Mouse (Mus musculus): ENCODE results near the gene Rps6kl1. TPM values are rescaled to one million over a fixed set of nuclear protein-coding genes. Genes with fewer than 3 reads are reported as not detected.

Gene Rps6kl1
- total and polyA plus RNA-seq, 2 experiments from 2014 or later, result 0.11 to 1.1 TPM

DNA sequence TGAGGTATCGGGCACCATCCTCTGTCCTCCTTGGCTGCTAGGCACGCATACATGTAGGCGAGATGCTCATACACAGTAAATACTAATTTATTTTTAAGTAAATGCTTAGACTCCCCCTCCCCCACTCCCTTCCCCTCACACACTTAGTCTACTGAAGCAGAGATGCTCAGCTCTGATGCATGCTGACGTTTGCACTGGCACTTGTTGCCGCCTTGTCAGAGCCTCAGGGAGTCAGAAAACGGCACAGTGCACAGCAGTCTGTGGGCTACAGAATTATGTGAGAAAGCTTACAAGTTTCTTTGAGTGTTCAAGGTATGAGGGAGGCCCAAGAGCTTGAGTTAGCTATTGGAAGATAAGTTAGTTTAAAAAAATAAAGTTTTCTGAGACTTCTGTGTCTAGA is 19.7 kb downstream of the Rps6kl1 start:
- no peak overlapping the region for H3K4me2 ChIP-seq (ENCODE audit: low read depth, low read length)
- H3K9ac ChIP-seq (replicated peaks; ENCODE audit: low read depth, low read length), result no peak overlapping the region
- peaks cover 5% of the 10 kb centered on the region; the same call in 1 of the 2 replicates for H3K4me1 ChIP-seq (ENCODE audit: control insufficient read depth, insufficient read depth)
- no peak overlapping the region for H3K27ac ChIP-seq (ENCODE audit: low read depth)
- H3K27me3 ChIP-seq (ENCODE audit: control insufficient read depth, insufficient read depth, low read length), result no peaks in the 10 kb centered on the region
- H3K4me3 ChIP-seq (ENCODE audit: low read depth, low read length), result no peak overlapping the region
- TF ChIP-seq EP300 (IDR thresholded peaks at IDR 0.05; ENCODE audit: low read depth), result no peak
- 85% methylated on average over 6 of the region's 6 CpGs for WGBS
- no peak for ATAC-seq (ENCODE audit: insufficient read depth, low read depth)
- H3K9me3 ChIP-seq (replicated peaks; ENCODE audit: control insufficient read depth, low read length), result no peaks in the 10 kb centered on the region
- no peak for DNase-seq (ENCODE audit: low spot score)
- H3K36me3 ChIP-seq (replicated peaks; ENCODE audit: control insufficient read depth, insufficient read depth, low read length), result peaks cover 86% of the 10 kb centered on the region

DNA sequence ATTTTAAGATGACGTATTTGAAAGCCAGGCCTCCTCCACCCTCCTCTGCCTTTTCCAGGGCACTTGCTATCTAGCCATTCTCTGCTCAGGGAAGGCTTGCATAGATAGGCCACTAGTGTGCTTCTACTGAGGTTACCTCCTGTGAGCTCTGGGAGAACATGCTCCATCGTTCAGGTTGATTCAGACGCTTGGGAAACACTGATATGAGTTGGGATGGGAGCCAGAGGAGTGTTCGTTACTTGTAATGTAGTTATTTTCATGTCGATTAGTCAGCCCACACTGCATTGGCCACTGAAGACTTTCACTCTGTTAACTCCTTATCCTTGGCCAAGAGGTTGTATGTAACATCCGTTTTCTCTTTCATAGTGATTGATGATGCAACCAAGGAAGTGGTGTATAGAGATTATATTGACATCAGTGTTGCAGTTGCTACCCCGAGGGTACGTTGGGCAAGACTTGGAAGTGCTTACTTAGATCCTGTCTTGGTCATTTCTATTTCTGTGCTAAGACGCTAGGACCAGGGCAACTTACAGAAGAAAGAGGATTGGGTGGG is 21.6 kb downstream of the Rps6kl1 start:
- Histone ChIP-seq H3K4me3 (ENCODE audit: low read depth, low read length) (no peak overlapping the region), H3K9ac (replicated peaks; ENCODE audit: low read depth, low read length) (no peak overlapping the region), H3K4me1 (ENCODE audit: control insufficient read depth, insufficient read depth) (no peaks in the 10 kb centered on the region), H3K27me3 (ENCODE audit: control insufficient read depth, insufficient read depth, low read length) (no peaks in the 10 kb centered on the region), H3K9me3 (replicated peaks; ENCODE audit: control insufficient read depth, low read length) (no peaks in the 10 kb centered on the region), H3K36me3 (replicated peaks; ENCODE audit: control insufficient read depth, insufficient read depth, low read length) (peaks cover 89% of the 10 kb centered on the region), H3K4me2 (ENCODE audit: low read depth, low read length) (no peak overlapping the region), H3K27ac (ENCODE audit: low read depth) (no peak overlapping the region)
- peak; percentile 12 for DNase-seq (ENCODE audit: low spot score)
- ATAC-seq (ENCODE audit: insufficient read depth, low read depth), result peak; percentile 44
- WGBS, result 62% methylated on average over 9 of the region's 9 CpGs
- TF ChIP-seq CTCF (IDR thresholded peaks at IDR 0.05; ENCODE audit: low read depth), result no peak
- TF ChIP-seq EP300 (IDR thresholded peaks at IDR 0.05; ENCODE audit: low read depth), result no peak

DNA sequence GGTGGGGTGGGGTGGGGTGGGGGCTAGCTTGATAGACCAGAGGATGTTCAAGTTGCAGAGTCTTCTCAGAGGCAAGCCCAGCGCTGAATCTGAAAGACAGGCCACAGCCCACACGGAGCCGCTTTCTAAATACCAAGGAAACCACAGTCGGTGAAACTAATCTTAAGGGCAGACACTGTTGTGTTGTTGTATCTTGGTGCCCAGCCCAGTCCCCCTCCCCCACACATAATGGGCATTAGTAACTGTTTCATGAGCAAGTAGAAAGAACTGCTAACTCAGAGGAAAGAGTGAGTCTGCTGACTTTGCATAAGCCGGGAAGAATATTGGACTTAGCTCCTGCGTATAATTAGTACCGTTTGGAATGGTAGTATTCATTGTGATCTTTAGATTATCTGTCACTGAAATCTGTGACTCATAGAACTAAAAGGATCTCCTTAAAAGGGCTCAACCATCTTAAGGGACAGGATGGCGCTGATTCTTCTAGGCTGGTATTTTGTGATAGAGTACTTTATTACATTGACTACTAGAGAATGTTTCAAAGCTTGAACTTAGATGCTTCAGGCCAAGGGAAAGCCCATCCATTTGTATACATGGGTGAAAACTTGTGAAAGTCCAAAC is 24.0 kb downstream of the Rps6kl1 start:
- Histone ChIP-seq H3K4me3 (ENCODE audit: low read depth, low read length) (no peak overlapping the region), H3K36me3 (replicated peaks; ENCODE audit: control insufficient read depth, insufficient read depth, low read length) (peaks cover 90% of the 10 kb centered on the region), H3K27ac (ENCODE audit: low read depth) (no peak overlapping the region), H3K4me2 (ENCODE audit: low read depth, low read length) (no peak overlapping the region), H3K27me3 (ENCODE audit: control insufficient read depth, insufficient read depth, low read length) (no peaks in the 10 kb centered on the region), H3K9me3 (replicated peaks; ENCODE audit: control insufficient read depth, low read length) (no peaks in the 10 kb centered on the region), H3K4me1 (ENCODE audit: control insufficient read depth, insufficient read depth) (no peaks in the 10 kb centered on the region), H3K9ac (replicated peaks; ENCODE audit: low read depth, low read length) (no peak overlapping the region)
- TF ChIP-seq CTCF (IDR thresholded peaks at IDR 0.05; ENCODE audit: low read depth), result no peak
- no peak for TF ChIP-seq EP300 (IDR thresholded peaks at IDR 0.05; ENCODE audit: low read depth)
- DNase-seq (ENCODE audit: low spot score) (no peak), ATAC-seq (ENCODE audit: insufficient read depth, low read depth) (no peak)
- WGBS, result 86% methylated on average over 8 of the region's 8 CpGs

DNA sequence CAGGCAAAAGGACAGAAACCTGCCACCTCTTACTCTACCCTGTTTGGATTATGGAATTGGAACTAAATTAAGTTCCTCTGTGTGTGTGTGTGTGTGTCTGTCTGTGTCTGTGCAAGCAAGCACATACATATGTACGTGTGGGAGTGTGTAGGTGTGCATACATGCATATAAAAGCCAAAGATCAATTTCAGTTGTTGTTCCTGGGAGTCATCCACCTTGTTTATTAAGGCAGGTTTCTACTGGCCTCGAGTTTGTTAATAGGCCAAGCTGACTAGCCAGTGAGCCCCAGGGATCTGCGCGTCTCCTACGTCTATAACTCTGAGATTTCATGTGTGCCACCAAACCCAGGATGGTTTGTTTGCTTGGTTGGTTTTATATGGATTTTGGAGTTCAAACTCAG is 26.3 kb downstream of the Rps6kl1 start:
- Histone ChIP-seq H3K9ac (replicated peaks; ENCODE audit: low read depth, low read length) (no peak overlapping the region), H3K27ac (ENCODE audit: low read depth) (no peak overlapping the region), H3K36me3 (replicated peaks; ENCODE audit: control insufficient read depth, insufficient read depth, low read length) (peaks cover 96% of the 10 kb centered on the region), H3K4me3 (ENCODE audit: low read depth, low read length) (no peak overlapping the region), H3K9me3 (replicated peaks; ENCODE audit: control insufficient read depth, low read length) (no peaks in the 10 kb centered on the region), H3K4me1 (ENCODE audit: control insufficient read depth, insufficient read depth) (no peaks in the 10 kb centered on the region), H3K4me2 (ENCODE audit: low read depth, low read length) (no peak overlapping the region), H3K27me3 (ENCODE audit: control insufficient read depth, insufficient read depth, low read length) (no peaks in the 10 kb centered on the region)
- TF ChIP-seq CTCF (IDR thresholded peaks at IDR 0.05; ENCODE audit: low read depth) (no peak), EP300 (IDR thresholded peaks at IDR 0.05; ENCODE audit: low read depth) (no peak)
- 93% methylated on average over 5 of the region's 5 CpGs for WGBS
- ATAC-seq (ENCODE audit: insufficient read depth, low read depth), result no peak
- DNase-seq (ENCODE audit: low spot score), result no peak

DNA sequence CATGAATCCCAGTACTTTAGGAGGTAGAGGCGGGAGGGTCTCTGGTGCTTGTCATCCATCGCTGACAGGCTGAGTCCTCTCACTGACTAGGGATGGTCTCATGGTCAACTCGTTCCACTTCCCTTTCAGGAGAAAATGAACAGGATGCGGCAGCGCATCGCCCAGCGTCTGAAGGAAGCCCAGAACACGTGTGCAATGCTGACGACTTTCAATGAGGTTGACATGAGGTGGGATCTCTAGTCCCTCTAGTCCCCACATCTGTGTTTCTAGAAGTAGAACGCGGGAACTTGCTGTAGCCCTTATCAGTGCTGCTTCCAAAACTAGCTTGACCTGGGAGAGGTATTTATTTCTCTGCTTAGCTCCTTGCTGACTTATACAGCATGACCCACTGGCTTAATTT is 27.4 kb downstream of the Rps6kl1 start:
- no peak overlapping the region for H3K9ac ChIP-seq (replicated peaks; ENCODE audit: low read depth, low read length)
- peaks cover 99% of the 10 kb centered on the region for H3K36me3 ChIP-seq (replicated peaks; ENCODE audit: control insufficient read depth, insufficient read depth, low read length)
- no peak overlapping the region for H3K4me2 ChIP-seq (ENCODE audit: low read depth, low read length)
- H3K27ac ChIP-seq (ENCODE audit: low read depth), result no peak overlapping the region
- H3K4me1 ChIP-seq (ENCODE audit: control insufficient read depth, insufficient read depth), result no peaks in the 10 kb centered on the region
- no peak overlapping the region for H3K4me3 ChIP-seq (ENCODE audit: low read depth, low read length)
- no peak for TF ChIP-seq EP300 (IDR thresholded peaks at IDR 0.05; ENCODE audit: low read depth)
- no peak for TF ChIP-seq CTCF (IDR thresholded peaks at IDR 0.05; ENCODE audit: low read depth)
- H3K9me3 ChIP-seq (replicated peaks; ENCODE audit: control insufficient read depth, low read length), result no peaks in the 10 kb centered on the region
- ATAC-seq (ENCODE audit: insufficient read depth, low read depth) (no peak), DNase-seq (ENCODE audit: low spot score) (no peak)
- H3K27me3 ChIP-seq (ENCODE audit: control insufficient read depth, insufficient read depth, low read length), result no peaks in the 10 kb centered on the region
- 73% methylated on average over 11 of the region's 11 CpGs for WGBS

DNA sequence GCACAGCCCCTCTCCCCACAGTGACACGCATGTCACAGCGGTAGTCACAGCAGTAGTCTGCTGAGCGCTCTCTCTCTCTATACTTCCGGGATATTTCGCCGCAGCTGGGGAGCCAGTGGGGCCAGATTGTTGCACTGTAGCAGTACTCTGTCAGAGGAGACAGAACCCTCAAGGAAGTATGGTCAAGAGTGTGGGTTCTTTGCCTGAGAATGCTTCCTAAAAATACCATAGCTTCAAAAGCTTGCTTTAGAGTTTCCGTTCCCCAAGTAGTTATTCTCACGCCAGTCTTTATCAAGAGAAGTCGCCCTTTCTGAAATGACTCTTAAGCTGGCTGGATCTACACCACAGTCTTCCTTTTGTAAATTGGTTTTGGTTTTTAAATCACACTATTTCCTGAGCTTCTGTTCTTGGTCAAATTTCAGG is 27.9 kb downstream of the Rps6kl1 start:
- Histone ChIP-seq H3K4me2 (ENCODE audit: low read depth, low read length) (no peak overlapping the region), H3K36me3 (replicated peaks; ENCODE audit: control insufficient read depth, insufficient read depth, low read length) (peaks cover 99% of the 10 kb centered on the region), H3K4me3 (ENCODE audit: low read depth, low read length) (no peak overlapping the region)

More for the DNA sequence above, 27.9 kb downstream of the Rps6kl1 start:
- Histone ChIP-seq H3K4me1 (ENCODE audit: control insufficient read depth, insufficient read depth) (no peaks in the 10 kb centered on the region), H3K27ac (ENCODE audit: low read depth) (no peak overlapping the region; the same call in 1 of the 2 replicates), H3K9me3 (replicated peaks; ENCODE audit: control insufficient read depth, low read length) (no peaks in the 10 kb centered on the region), H3K27me3 (ENCODE audit: control insufficient read depth, insufficient read depth, low read length) (no peaks in the 10 kb centered on the region), H3K9ac (replicated peaks; ENCODE audit: low read depth, low read length) (no peak overlapping the region)
- 92% methylated on average over 9 of the region's 9 CpGs for WGBS
- ATAC-seq (ENCODE audit: insufficient read depth, low read depth), result no peak
- TF ChIP-seq CTCF (IDR thresholded peaks at IDR 0.05; ENCODE audit: low read depth) (no peak), EP300 (IDR thresholded peaks at IDR 0.05; ENCODE audit: low read depth) (no peak)
- DNase-seq (ENCODE audit: low spot score), result no peak
